Mouse (Mus musculus): ENCODE results near the gene Hspa1l. TPM values are rescaled to one million over a fixed set of nuclear protein-coding genes. Genes with fewer than 3 reads are reported as not detected.
"Not testable (repeated sequence)": the region's sequence is repeated elsewhere in the genome, so short reads cannot be mapped to it uniquely, and the experiment has no call there.

The Hspa1l gene
- total RNA-seq, 2 experiments from 2014 or later, result 0.44 to 0.49 TPM

DNA sequence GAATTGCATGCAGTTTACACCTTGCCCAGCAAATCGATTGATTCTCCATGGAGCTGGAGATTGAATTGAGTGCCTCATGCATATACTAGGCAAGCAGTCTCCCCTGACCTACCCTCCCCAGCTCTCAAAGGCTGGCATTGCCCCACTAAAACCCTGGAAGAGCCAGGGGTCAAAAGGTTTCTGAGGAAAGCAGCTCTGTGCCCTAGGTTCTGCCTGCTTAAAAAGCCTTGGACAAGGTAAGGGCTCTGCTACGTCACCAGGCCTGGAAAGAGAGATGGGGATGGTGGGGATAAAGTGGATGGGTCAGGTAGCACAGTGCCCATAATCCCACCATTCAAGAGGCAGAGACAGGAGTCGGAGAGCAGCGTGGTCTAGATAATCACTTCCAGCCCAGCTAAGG is 17.7 kb upstream of the Hspa1l start:
- no peak for TF ChIP-seq CTCF (conservative IDR thresholded peaks at IDR 0.05)

DNA sequence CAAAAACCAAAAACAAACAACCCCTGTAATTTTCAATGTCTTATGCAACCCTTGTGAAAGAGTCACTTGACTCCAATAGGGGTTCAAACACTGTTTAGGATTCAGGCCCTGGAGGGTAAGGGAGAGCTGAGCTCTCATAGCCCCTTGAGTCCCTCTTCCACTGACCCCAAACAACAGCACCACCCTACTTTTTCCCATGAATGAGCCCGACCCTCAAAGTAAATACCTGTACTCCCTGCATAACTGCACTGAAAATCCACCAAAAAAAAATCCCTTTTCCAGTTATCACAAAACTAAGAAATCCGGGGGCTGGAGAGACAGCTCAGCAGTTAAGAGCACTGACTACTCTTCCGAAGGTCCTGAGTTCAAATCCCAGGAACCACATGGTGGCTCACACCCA is 16.6 kb upstream of the Hspa1l start:
- no peak overlapping the region for H3K4me3 ChIP-seq
- no peak for DNase-seq (ENCODE audit: low spot score in 2 of 2)
- no peak overlapping the region for H3K27ac ChIP-seq
- TF ChIP-seq CTCF (conservative IDR thresholded peaks at IDR 0.05), result no peak

More for the DNA sequence above, 17.7 kb upstream of the Hspa1l start:
- DNase-seq (ENCODE audit: low spot score in 2 of 2), result no peak
- Histone ChIP-seq H3K27ac (no peak overlapping the region), H3K4me3 (no peak overlapping the region)

DNA sequence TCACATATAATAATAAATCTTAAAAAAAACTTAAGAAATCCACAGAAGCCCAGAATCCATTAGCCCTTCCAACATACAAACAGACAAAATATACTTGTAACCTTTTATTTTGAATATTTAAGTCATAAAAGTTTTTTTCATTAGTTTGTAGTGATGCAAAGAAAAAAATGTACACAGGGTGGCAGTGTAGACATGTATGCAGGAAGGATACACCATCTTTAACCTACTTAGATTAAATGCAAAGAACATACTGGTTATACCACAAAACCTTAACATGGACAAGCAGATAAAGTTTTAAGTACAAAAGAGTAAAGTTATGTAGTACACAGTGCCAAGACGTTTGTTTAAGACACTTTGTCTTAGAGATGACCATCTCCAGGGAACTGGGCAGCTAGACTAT is 16.2 kb upstream of the Hspa1l start:
- no peak overlapping the region for H3K27ac ChIP-seq
- peak; percentile 75 for TF ChIP-seq CTCF (conservative IDR thresholded peaks at IDR 0.05)
- DNase-seq (ENCODE audit: low spot score in 2 of 2), result no peak
- H3K4me3 ChIP-seq, result no peak overlapping the region

DNA sequence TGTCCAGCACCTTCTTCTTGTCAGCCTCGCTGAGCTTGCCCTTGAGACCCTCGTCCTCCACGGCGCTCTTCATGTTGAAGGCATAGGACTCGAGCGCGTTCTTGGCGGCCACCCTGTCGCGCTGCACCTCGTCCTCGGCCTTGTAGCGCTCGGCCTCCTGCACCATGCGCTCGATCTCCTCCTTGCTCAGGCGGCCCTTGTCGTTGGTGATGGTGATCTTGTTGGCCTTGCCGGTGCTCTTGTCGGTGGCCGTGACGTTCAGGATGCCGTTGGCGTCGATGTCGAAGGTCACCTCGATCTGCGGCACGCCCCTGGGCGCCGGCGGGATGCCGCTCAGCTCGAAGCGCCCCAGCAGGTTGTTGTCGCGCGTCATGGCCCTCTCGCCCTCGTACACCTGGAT is 15.2 kb upstream of the Hspa1l start:
- not testable (repeated sequence) for H3K27ac ChIP-seq; DNase-seq (ENCODE audit: low spot score in 2 of 2); H3K4me3 ChIP-seq

DNA sequence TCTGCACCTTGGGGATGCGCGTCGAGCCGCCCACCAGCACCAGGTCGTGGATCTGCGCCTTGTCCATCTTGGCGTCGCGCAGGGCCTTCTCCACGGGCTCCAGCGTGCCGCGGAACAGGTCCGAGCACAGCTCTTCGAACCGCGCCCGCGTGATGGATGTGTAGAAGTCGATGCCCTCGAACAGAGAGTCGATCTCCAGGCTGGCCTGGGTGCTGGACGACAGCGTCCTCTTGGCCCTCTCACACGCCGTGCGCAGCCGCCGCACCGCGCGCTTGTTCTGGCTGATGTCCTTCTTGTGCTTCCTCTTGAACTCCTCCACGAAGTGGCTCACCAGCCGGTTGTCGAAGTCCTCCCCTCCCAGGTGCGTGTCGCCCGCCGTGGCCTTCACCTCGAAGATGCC is 14.5 kb upstream of the Hspa1l start:
- not testable (repeated sequence) for H3K27ac ChIP-seq; H3K4me3 ChIP-seq; DNase-seq (ENCODE audit: low spot score in 2 of 2)

DNA sequence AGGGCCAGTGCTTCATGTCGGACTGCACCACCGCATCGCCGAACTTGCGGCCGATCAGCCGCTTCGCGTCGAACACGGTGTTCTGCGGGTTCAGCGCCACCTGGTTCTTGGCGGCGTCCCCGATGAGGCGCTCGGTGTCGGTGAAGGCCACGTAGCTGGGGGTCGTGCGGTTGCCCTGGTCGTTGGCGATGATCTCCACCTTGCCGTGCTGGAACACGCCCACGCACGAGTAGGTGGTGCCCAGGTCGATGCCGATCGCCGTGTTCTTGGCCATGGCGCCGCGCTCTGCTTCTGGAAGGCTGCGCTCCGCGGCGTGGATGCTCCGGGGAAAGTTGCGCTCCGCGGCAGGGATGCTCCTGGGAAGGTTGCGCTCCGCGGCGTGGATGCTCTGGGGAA is 13.8 kb upstream of the Hspa1l start:
- H3K4me3 ChIP-seq, result peak overlapping the region; percentile 66
- not testable (repeated sequence) for DNase-seq (ENCODE audit: low spot score in 2 of 2); H3K27ac ChIP-seq

DNA sequence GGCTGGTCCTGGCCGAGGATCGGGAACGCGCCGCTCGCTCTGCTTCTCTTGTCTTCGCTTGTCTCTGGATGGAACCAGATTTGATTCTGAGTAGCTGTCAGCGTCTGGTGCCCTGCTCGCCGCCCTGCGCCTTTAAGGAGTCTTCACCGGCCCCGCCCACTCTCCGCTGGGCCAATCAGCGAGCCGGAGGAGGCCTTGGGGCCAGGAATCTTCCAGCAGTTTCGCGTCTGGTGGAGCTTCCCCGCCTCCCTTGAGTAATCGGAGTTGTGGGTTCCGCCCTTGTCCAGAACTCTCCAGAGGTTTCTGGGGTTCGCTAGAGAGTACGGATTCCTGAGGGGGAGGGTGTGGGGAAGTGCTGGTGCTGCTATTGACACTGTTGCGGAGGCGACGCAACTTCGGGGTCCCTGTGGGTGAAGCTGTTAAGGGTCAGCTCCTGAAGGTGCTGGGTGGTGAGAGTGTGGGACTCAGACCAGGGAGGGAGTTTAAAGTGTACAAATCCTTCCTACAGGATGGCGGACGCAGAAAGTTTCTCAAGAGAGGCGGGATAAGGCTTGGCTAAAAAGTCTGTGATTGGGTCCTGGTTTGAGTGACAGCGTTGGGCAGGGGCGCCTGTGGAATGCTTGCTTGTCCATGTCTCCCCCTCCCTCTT is 13.2 kb upstream of the Hspa1l start, which contains the start of gene Hspa1b:
Gene Hspa1b (minus strand): TSS at position 109 of the 649 bp plus-strand sequence.
- peak within 1 kb of the TSS; percentile 95 for H3K27ac ChIP-seq
- peak within 1 kb of the TSS; percentile 66 for H3K4me3 ChIP-seq
- peak; percentile 56 to 69 for DNase-seq (ENCODE audit: low spot score in 2 of 2)

DNA sequence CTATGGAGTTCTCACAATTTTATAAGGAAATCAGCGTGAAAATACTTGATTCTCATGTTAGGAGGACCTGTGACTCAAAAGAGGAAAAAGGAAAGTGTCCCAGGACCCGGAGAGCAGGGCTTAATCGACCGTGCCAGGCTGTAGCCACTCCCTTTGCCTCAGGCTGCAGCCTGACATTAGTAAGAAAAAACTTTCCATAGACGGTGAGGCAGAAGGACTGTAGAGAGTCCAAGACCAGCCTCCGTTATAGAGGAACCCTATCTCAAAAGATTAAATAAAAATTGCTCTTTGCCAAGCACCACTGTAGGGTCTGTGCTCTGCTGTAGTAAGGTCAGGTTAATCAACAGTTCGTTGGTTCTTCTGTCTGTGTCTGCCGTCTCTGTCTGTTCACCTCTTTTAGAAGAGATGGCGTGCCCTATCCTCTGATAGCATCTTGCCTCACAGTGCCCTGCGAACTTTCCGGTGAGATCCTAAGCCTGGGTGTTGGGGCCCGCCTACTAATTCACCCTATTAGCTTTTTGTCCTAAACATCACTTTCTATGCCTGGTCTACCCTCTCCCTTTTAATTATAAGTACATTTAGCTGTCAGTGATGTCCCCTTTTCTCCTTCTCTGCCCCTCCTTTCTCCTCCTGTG is 12.5 kb upstream of the Hspa1l start:
- Histone ChIP-seq H3K27ac (peak overlapping the region; percentile 95), H3K4me3 (peak overlapping the region; percentile 66)
- no peak for TF ChIP-seq CTCF (conservative IDR thresholded peaks at IDR 0.05)
- DNase-seq (ENCODE audit: low spot score in 2 of 2), result no peak

DNA sequence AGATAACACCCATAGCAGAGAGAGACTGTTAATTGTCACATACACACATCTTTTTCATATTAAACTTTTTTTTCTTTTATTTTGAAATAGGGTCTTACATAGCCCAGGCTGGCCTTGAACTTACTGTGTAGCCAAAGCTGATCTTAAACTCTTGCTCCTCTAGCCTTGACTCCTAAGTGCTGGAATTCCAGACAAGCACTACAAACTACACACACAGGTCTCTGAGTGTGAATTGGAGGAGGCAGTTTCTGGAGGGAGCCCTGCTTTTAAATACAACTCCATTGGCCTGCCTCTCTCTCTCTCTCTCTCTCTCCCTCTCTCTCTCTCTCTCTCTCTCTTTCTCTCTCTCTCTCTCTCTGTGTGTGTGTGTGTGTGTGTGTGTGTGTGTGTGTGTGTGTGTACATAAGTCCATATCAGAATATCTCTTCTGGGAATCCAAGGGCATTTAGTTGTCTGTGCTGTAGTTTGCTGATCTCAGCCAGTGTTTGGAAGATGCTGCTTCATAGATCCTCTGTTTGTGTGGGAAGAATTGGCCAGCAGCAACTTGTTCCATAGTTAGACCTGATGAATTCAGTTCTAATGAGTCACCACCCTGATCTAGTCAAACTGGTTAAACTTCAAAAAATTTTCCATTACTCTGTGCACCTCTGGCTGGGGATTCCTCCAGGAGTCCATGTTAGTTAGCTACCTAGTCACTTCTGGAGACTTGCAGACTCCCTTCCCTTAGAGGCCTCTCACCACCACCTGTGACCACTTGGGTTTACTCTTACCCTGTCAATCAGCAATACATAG is 11.6 kb upstream of the Hspa1l start:
- no peak for DNase-seq (ENCODE audit: low spot score in 2 of 2)
- no peak overlapping the region for H3K4me3 ChIP-seq
- H3K27ac ChIP-seq, result peak overlapping the region; percentile 95; the same call in 1 of the 2 replicates
- TF ChIP-seq CTCF (conservative IDR thresholded peaks at IDR 0.05), result no peak

DNA sequence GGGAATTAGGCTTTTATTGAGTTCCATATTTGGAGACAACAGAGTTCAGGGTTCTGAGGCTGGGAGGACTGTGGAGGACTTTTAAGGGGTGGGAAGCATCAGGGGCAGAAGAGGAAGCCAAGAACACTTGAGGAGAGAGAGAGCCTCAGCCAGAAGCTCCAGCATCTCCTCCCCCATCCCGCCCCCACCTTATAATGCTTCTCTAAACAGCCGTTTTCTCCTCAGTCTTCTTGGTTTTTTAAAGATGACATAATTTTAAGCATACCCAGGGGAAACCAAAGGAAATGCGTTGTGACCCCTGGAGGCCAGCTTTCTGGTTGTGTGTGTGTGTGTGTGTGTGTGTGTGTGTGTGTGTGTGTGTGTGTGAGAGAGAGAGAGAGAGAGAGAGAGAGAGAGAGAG is 10.4 kb upstream of the Hspa1l start:
- TF ChIP-seq CTCF (conservative IDR thresholded peaks at IDR 0.05), result no peak
- Histone ChIP-seq H3K4me3 (no peak overlapping the region), H3K27ac (peak overlapping the region; percentile 18; the same call in 1 of the 2 replicates)
- no peak for DNase-seq (ENCODE audit: low spot score in 2 of 2)

DNA sequence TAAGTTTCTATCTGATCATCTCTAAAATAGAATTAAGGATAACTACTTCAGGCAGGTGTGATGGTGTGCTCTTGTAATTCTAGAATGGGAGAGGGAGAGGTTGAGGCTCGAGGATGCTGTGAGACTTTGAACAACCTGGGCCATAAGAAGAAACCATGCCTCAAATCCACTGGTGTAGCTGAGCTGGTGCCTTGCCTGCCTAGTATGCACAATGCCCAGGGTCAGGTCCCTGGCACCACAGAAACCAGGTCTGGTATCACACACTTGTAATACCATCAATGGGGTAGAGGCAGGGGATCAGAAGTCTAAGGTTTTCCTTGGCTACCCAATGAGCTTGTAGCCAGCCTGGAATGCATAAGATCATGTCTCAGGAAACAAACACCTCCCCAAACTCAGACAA is 9.7 kb upstream of the Hspa1l start:
- no peak for TF ChIP-seq CTCF (conservative IDR thresholded peaks at IDR 0.05)
- Histone ChIP-seq H3K4me3 (no peak overlapping the region), H3K27ac (no peak overlapping the region)
- no peak for DNase-seq (ENCODE audit: low spot score in 2 of 2)

DNA sequence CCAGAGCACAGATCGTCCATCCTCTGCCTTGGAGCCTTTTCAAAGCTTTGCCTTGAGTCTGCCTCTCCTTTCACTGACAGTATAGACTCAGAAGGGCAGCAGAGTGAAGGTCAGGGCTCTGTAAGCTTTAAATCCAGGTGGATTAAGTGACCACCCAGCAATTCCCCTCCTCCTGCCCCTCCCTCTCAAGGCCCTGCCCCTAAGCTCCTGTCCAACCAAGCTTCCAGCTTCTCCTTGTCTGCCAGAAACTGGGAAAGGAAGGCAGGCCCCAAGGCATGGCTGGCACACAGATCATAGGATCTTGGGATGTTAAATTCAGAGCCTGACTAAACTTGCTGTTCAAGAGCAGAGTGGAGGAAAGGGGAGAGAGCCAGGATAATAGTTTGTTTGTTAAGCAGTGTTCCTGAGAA is 7.9 kb upstream of the Hspa1l start:
- no peak overlapping the region for H3K27ac ChIP-seq
- H3K4me3 ChIP-seq, result no peak overlapping the region
- no peak for DNase-seq (ENCODE audit: low spot score in 2 of 2)
- no peak for TF ChIP-seq CTCF (conservative IDR thresholded peaks at IDR 0.05)

DNA sequence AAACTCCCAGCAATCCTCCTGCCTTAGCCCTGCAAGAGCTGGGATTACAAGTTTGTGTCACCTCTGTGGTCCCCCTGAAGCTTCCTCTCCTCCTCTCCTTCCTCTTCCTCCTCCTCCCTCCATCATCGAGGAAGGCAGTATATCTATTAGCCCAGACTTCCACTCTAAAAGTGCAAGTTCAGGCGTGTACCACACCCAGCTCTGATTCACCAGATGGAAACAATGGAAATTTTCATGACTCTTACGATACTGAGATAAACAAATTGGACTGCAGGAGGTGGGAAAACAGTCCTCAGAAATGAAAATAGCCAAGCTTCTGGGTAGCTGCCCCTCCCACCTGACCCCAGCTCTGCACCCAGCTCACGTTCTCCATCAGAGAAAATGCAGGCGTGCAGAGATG is 6.9 kb upstream of the Hspa1l start:
- no peak overlapping the region for H3K27ac ChIP-seq
- no peak for DNase-seq (ENCODE audit: low spot score in 2 of 2)
- H3K4me3 ChIP-seq, result no peak overlapping the region
- TF ChIP-seq CTCF (conservative IDR thresholded peaks at IDR 0.05), result no peak

DNA sequence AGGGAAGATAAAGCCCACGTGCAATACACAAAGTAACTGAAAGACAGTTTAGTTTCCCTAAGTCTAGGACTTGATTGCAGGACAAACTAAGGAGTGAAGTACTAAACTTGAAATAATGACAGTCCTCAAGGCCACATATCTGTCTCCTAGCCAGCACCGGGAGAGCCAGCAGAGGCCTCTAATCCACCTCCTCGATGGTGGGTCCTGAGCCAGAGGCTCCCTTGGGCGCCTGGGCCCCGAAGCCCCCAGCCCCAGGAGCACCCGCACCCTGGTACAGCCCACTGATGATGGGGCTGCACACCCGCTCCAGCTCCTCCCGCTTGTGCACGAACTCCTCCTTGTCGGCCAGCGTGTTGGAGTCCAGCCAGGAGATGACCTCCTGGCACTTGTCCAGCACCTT is 2.7 kb upstream of the Hspa1l start, which contains the start of gene Gm20481:
Gene Gm20481 (plus strand): TSS at position 91 of the 400 bp plus-strand sequence.
- not testable (repeated sequence) for H3K27ac ChIP-seq; H3K4me3 ChIP-seq; DNase-seq (ENCODE audit: low spot score in 2 of 2)

DNA sequence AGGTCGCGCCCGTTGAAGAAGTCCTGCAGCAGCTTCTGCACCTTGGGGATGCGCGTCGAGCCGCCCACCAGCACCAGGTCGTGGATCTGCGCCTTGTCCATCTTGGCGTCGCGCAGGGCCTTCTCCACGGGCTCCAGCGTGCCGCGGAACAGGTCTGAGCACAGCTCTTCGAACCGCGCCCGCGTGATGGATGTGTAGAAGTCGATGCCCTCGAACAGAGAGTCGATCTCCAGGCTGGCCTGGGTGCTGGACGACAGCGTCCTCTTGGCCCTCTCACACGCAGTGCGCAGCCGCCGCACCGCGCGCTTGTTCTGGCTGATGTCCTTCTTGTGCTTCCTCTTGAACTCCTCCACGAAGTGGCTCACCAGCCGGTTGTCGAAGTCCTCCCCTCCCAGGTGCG is 1.7 kb upstream of the Hspa1l start:
- not testable (repeated sequence) for H3K27ac ChIP-seq; DNase-seq (ENCODE audit: low spot score in 2 of 2); H3K4me3 ChIP-seq

DNA sequence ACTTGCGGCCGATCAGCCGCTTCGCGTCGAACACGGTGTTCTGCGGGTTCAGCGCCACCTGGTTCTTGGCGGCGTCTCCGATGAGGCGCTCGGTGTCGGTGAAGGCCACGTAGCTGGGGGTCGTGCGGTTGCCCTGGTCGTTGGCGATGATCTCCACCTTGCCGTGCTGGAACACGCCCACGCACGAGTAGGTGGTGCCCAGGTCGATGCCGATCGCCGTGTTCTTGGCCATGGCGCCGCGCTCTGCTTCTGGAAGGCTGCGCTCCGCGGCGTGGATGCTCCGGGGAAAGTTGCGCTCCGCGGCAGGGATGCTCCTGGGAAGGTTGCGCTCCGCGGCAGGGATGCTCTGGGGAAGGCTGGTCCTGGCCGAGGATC is 822 bp upstream of the Hspa1l start:
- H3K27ac ChIP-seq; DNase-seq (ENCODE audit: low spot score in 2 of 2): not testable (repeated sequence)
- H3K4me3 ChIP-seq, result peak overlapping the region; percentile 59
